Comparison of ENCODE assay signal across 7 mouse cellular contexts in genomic region chrX:73007597-73008479, GRCm38 (mm10). TPM values are rescaled to one million over a fixed set of nuclear protein-coding genes. Genes with fewer than 3 reads are reported as not detected.
DNase-seq lines count a peak whose midpoint lies in the region; ATAC-seq and TF ChIP-seq lines count a peak whose summit lies in the region.

No protein-coding gene starts in this region.

- H3K9me3 ChIP-seq in embryonic facial prominence, embryonic 11.5 days (replicated peaks; ENCODE audit: control insufficient read depth, low read length), result no peaks in the 10 kb centered on the region
- H3K9me3 ChIP-seq in limb, embryonic 12.5 days, result no peaks in the 10 kb centered on the region
- no peaks in the 10 kb centered on the region for H3K9me3 ChIP-seq in midbrain, embryonic 15.5 days

- TF ChIP-seq CTCF in kidney, adult 2 months (conservative IDR thresholded peaks at IDR 0.05; ENCODE audit: insufficient read depth, insufficient read length, low read depth, low read length), result peak; percentile 93
- TF ChIP-seq CTCF in spleen, adult 2 months (IDR thresholded peaks at IDR 0.05; ENCODE audit: extremely low read depth, insufficient read depth, insufficient read length, insufficient replicate concordance), result peak; percentile 93

- H3K27me3 ChIP-seq in embryonic facial prominence, embryonic 11.5 days (ENCODE audit: control insufficient read depth, insufficient read depth, low read length), result no peaks in the 10 kb centered on the region
- H3K27me3 ChIP-seq in kidney, adult 2 months (replicated peaks; ENCODE audit: control insufficient read depth, insufficient read depth, low read length), result no peaks in the 10 kb centered on the region
- H3K27me3 ChIP-seq in limb, embryonic 12.5 days, result peaks cover 9% of the 10 kb centered on the region
- no peaks in the 10 kb centered on the region for H3K27me3 ChIP-seq in midbrain, embryonic 15.5 days (replicated peaks)
- no peaks in the 10 kb centered on the region for H3K27me3 ChIP-seq in spleen, adult 2 months (ENCODE audit: control insufficient read depth, insufficient read depth, low read length)

- no peak overlapping the region for H3K27ac ChIP-seq in embryonic facial prominence, embryonic 11.5 days (replicated peaks; ENCODE audit: low read depth, low read length)
- peak overlapping the region; percentile 84 for H3K27ac ChIP-seq in kidney, adult 2 months (ENCODE audit: insufficient read depth, low read depth, low read length)
- no peak overlapping the region for H3K27ac ChIP-seq in limb, embryonic 12.5 days
- peak overlapping the region; percentile 85 for H3K27ac ChIP-seq in midbrain, embryonic 15.5 days
- peak overlapping the region; percentile 89 for H3K27ac ChIP-seq in spleen, adult 2 months (ENCODE audit: insufficient read depth, low read length)

- H3K4me2 ChIP-seq in embryonic facial prominence, embryonic 11.5 days (ENCODE audit: low read depth, low read length), result peak overlapping the region; percentile 29
- H3K4me2 ChIP-seq in limb, embryonic 12.5 days, result peak overlapping the region; percentile 51
- peak overlapping the region; percentile 45 for H3K4me2 ChIP-seq in midbrain, embryonic 15.5 days

- 10% methylated on average over 17 of the region's 27 CpGs for WGBS in embryonic facial prominence, embryonic 11.5 days
- under 1% methylated on average over 24 of the region's 27 CpGs for WGBS in kidney, adult 2 months
- WGBS in limb, embryonic 12.5 days, result 20% methylated on average over 24 of the region's 27 CpGs
- 23% methylated on average over 25 of the region's 27 CpGs for WGBS in midbrain, embryonic 15.5 days
- WGBS in spleen, adult 2 months, result 20% methylated on average over 26 of the region's 27 CpGs

- H3K36me3 ChIP-seq in embryonic facial prominence, embryonic 11.5 days (replicated peaks; ENCODE audit: control insufficient read depth, insufficient read depth, low read depth, low read length), result no peaks in the 10 kb centered on the region
- H3K36me3 ChIP-seq in kidney, adult 2 months (ENCODE audit: control insufficient read depth, insufficient read depth, low read length), result no peaks in the 10 kb centered on the region
- no peaks in the 10 kb centered on the region for H3K36me3 ChIP-seq in limb, embryonic 12.5 days
- H3K36me3 ChIP-seq in midbrain, embryonic 15.5 days (replicated peaks), result no peaks in the 10 kb centered on the region
- H3K36me3 ChIP-seq in spleen, adult 2 months (ENCODE audit: control insufficient read depth, insufficient read depth, low read length), result no peaks in the 10 kb centered on the region

- H3K4me3 ChIP-seq in embryonic facial prominence, embryonic 11.5 days (ENCODE audit: low read depth, low read length), result peak overlapping the region; percentile 26
- peak overlapping the region; percentile 52 for H3K4me3 ChIP-seq in kidney, adult 2 months (ENCODE audit: insufficient read depth, low read depth, low read length)
- H3K4me3 ChIP-seq in limb, embryonic 12.5 days (replicated peaks), result peak overlapping the region; percentile 31
- peak overlapping the region; percentile 33 for H3K4me3 ChIP-seq in midbrain, embryonic 15.5 days
- peak overlapping the region; percentile 54; the same call in 1 of the 2 replicates for H3K4me3 ChIP-seq in spleen, adult 2 months (ENCODE audit: extremely low read depth, insufficient read depth, insufficient read length)

- peak; percentile 100 for ATAC-seq in embryonic facial prominence, embryonic 11.5 days (replicated peaks; ENCODE audit: insufficient number of reproducible peaks, low FRiP score, low TSS enrichment, low read depth)
- ATAC-seq in limb, embryonic 12.5 days (ENCODE audit: insufficient number of reproducible peaks, insufficient read depth, low FRiP score, low TSS enrichment, low read depth), result peak; percentile 98
- ATAC-seq in midbrain, embryonic 15.5 days (replicated peaks), result peak; percentile 99

- DNase-seq in adrenal gland, postnatal 14 days, result peak; percentile 93
- DNase-seq in embryonic facial prominence, embryonic 11.5 days (ENCODE audit: low spot score), result peak; percentile 92
- DNase-seq in heart, adult 18-20 months, result peak; percentile 94 to 95
- peak; percentile 96 for DNase-seq in kidney, adult 2 months
- peak; percentile 82 to 86 for DNase-seq in spleen, adult 2 months (ENCODE audit: low read depth in 1 of 2, low spot score in 2 of 2)

- TF ChIP-seq POLR2A in kidney, adult 2 months (IDR thresholded peaks at IDR 0.05; ENCODE audit: low read depth, low read length), result peak; percentile 36
- 0 out of 2 replicates have a peak, but pooled peaks have one; percentile 33 for TF ChIP-seq POLR2A in spleen, adult 2 months (IDR thresholded peaks at IDR 0.05; ENCODE audit: low read depth, low read length)

- no peaks in the 10 kb centered on the region for H3K4me1 ChIP-seq in embryonic facial prominence, embryonic 11.5 days (ENCODE audit: control insufficient read depth, insufficient read depth, low read length)
- no peaks in the 10 kb centered on the region; the same call in 1 of the 2 replicates for H3K4me1 ChIP-seq in kidney, adult 2 months (ENCODE audit: control insufficient read depth, insufficient read depth, low read length)
- no peaks in the 10 kb centered on the region for H3K4me1 ChIP-seq in limb, embryonic 12.5 days (replicated peaks)
- H3K4me1 ChIP-seq in midbrain, embryonic 15.5 days, result no peaks in the 10 kb centered on the region
- H3K4me1 ChIP-seq in spleen, adult 2 months (ENCODE audit: control insufficient read depth, insufficient read depth, insufficient read length), result no peaks in the 10 kb centered on the region

- H3K9ac ChIP-seq in embryonic facial prominence, embryonic 11.5 days (replicated peaks; ENCODE audit: low read length), result peak overlapping the region; percentile 37; the same call in 1 of the 2 replicates
- no peak overlapping the region for H3K9ac ChIP-seq in limb, embryonic 12.5 days (replicated peaks)
- peak overlapping the region; percentile 25; the same call in 1 of the 2 replicates for H3K9ac ChIP-seq in midbrain, embryonic 15.5 days

RNA-seq across cellular contexts. Expression of gene Zfp185, which starts 20.7 kb away (rescaled TPM):
- total RNA-seq in adrenal gland, postnatal 14 days (2021), result 2.6 and 4.7 TPM in 2 replicates
- polyA plus RNA-seq in embryonic facial prominence, embryonic 11.5 days (2014; fragmentation: Nextera tagmentation; extraction: Ambion mirVana), result 6.5 and 7.0 TPM in 2 replicates
- total RNA-seq in heart, adult 18-20 months (2021), result 1 to 10 TPM in 1 of 2 experiments, under 1 TPM in 1; 0.77 to 1.8 TPM
- polyA plus RNA-seq in kidney, adult 2 months (2012; rRNA removed), result 5.9 and 6.7 TPM in 2 replicates
- polyA plus RNA-seq in limb, embryonic 12.5 days (2016; fragmentation: Nextera tagmentation; extraction: Ambion mirVana), result 7.9 and 9.4 TPM in 2 replicates
- 0.78 and 1.1 TPM in 2 replicates for polyA plus RNA-seq in midbrain, embryonic 15.5 days (2015; fragmentation: Nextera tagmentation; extraction: Ambion mirVana)
- polyA plus RNA-seq in spleen, adult 2 months (2012; rRNA removed), result 0.14 and 0.19 TPM in 2 replicates

RNA-seq across cellular contexts. Expression of gene Pnma5, which starts 29.1 kb away (rescaled TPM):
- total RNA-seq in adrenal gland, postnatal 14 days (2021), result 0.15 and 0.38 TPM in 2 replicates
- polyA plus RNA-seq in embryonic facial prominence, embryonic 11.5 days (2014; fragmentation: Nextera tagmentation; extraction: Ambion mirVana), result 0.13 TPM in 1 of 2 replicates, not detected in the other
- not detected for total RNA-seq in heart, adult 18-20 months (2021)
- polyA plus RNA-seq in kidney, adult 2 months (2012; rRNA removed), result not detected in 2 replicates
- 0.09 and 0.15 TPM in 2 replicates for polyA plus RNA-seq in limb, embryonic 12.5 days (2016; fragmentation: Nextera tagmentation; extraction: Ambion mirVana)
- 0.10 and 0.22 TPM in 2 replicates for polyA plus RNA-seq in midbrain, embryonic 15.5 days (2015; fragmentation: Nextera tagmentation; extraction: Ambion mirVana)
- not detected in 2 replicates for polyA plus RNA-seq in spleen, adult 2 months (2012; rRNA removed)

RNA-seq across cellular contexts. Expression of gene Pnma3, which starts 56.7 kb away (rescaled TPM):
- 0.11 and 0.38 TPM in 2 replicates for total RNA-seq in adrenal gland, postnatal 14 days (2021)
- polyA plus RNA-seq in embryonic facial prominence, embryonic 11.5 days (2014; fragmentation: Nextera tagmentation; extraction: Ambion mirVana), result 0.11 and 0.22 TPM in 2 replicates
- not detected for total RNA-seq in heart, adult 18-20 months (2021)
- not detected in 2 replicates for polyA plus RNA-seq in kidney, adult 2 months (2012; rRNA removed)
- polyA plus RNA-seq in limb, embryonic 12.5 days (2016; fragmentation: Nextera tagmentation; extraction: Ambion mirVana), result 0.26 and 0.27 TPM in 2 replicates
- polyA plus RNA-seq in midbrain, embryonic 15.5 days (2015; fragmentation: Nextera tagmentation; extraction: Ambion mirVana), result 4.9 and 5.0 TPM in 2 replicates
- not detected in 2 replicates for polyA plus RNA-seq in spleen, adult 2 months (2012; rRNA removed)

Comparison
In these comparisons a context has a peak if more than half of its experiments do, and no peak if none do; other contexts are left out.
1. H3K27ac ChIP-seq: peak in kidney, adult 2 months (single experiment), midbrain, embryonic 15.5 days (single experiment) and spleen, adult 2 months (single experiment); none in embryonic facial prominence, embryonic 11.5 days (single experiment) and limb, embryonic 12.5 days (single experiment).
2. Peak in every context shown above with its lines, with median percentiles within 50 percentile points of each other: DNase-seq, ATAC-seq, H3K4me2 ChIP-seq and H3K4me3 ChIP-seq.